Mouse (Mus musculus): ENCODE results near the gene Phkb. TPM values are rescaled to one million over a fixed set of nuclear protein-coding genes. Genes with fewer than 3 reads are reported as not detected.
A peak's percentile ranks its signal among the peaks of the same experiment; 100 is the strongest.

Gene Phkb
- total RNA-seq, 2 experiments from 2014 or later, result 33.4 to 38.0 TPM

DNA sequence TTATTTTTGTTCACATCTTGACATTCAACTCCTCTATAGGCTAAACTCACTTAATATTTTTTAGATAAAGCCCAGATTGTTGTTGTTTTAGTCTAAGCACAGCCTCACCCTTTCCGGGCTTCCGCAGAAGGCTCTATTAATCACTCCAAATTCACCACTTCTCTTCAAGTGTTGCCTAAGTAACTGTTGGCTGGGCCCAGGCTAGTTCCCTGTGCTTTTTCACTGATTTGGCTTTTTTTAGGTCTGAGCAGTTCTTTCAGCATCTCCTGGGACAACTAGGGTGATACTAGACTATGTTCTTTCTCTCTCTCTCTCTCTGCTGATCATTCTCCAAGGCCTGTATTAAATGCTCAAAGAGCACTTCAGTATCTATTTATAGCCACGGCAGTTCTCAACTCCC lies 85.3 kb downstream of the Phkb start:
- peak; percentile 11 to 31 for DNase-seq (ENCODE audit: low spot score in 2 of 2)
- intact Hi-C loops (cut with DNase I), result no loop called here

- DNase-seq (ENCODE audit: low spot score in 2 of 2), result no peak
- intact Hi-C loops (cut with DNase I), result no loop called here
Measured at GRCm38 (mm10) chr8:85936148-85936547, 95.4 kb downstream of the Phkb start.

DNA sequence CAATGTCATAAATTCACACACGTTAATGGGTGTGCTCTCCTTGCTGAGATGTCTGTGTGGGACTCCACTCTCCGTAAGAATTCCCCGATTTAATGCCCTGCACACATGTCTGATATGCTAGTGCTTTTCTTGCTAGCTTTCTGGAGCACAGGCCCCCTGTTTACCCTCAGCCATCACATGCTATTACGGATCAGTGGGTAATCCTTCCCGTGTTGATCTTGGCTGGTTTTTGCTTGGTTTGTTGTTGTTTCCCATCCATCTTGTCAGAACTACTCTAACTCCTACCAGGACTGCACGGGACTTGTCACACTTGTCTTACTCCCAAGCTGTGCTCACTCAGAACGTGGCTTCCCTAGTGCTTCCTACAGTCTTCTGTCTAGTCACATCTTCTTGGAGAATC lies 96.6 kb downstream of the Phkb start:
- intact Hi-C loops (cut with DNase I), result no loop called here
- no peak for DNase-seq (ENCODE audit: low spot score in 2 of 2)

DNA sequence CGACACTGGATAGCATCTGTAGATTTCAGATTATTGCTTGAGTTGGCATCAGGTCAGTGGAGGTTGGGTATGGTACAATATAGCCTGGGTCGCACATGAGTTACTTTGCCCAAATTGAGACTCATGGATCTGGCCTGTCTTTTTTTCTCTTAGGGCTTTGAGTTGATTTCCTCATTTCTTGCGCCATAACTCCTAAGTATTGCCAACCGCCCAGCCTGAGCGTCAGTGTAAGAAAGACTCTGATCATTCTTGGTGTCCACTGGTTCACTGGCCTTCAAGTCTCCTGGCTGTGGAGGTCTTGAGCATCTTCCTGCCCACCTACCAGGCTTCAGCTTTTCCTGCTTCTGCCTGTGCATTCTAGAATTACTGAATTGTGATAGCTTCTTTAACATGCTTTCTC lies 104.1 kb downstream of the Phkb start:
- no peak for DNase-seq (ENCODE audit: low spot score in 2 of 2)
- intact Hi-C loops (cut with DNase I), result no loop called here

GRCm38 (mm10) chr8:85958391-85958790 lies 117.6 kb downstream of the Phkb start:
- intact Hi-C loops (cut with DNase I), result no loop called here
- DNase-seq (ENCODE audit: low spot score in 2 of 2), result no peak

GRCm38 (mm10) chr8:85959880-85960279 lies 119.1 kb downstream of the Phkb start:
- no peak for DNase-seq (ENCODE audit: low spot score in 2 of 2)

GRCm38 (mm10) chr8:85977588-85978077 lies 136.9 kb downstream of the Phkb start:
- no peak for DNase-seq (ENCODE audit: low spot score in 2 of 2)
- intact Hi-C loops (cut with DNase I), result no loop called here

More at GRCm38 (mm10) chr8:85959880-85960279, 119.1 kb downstream of the Phkb start:
- intact Hi-C loops (cut with DNase I), result no loop called here

DNA sequence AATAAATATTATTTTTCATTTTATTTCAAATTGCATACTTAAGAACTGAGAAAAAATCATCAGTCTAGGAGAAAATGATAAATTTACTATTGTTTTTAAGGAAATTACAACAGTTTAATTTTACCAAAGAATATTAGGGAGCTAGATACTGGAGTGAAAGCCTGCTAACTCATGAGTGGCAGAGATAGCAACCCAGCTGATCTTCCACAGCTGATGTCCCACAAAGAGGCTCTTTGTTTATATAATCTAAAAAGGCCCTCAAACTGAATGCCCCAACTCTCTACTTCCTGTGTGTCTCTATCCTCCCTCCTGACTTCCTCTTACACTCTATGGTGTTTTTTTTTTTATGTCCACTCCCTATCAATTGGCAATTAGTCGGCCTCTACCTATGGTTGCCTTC lies 152.2 kb downstream of the Phkb start:
- no peak for DNase-seq (ENCODE audit: low spot score in 2 of 2)
- intact Hi-C loops (cut with DNase I), result no loop called here

- intact Hi-C loops (cut with DNase I), result no loop called here
- no peak for DNase-seq (ENCODE audit: low spot score in 2 of 2)
Measured at GRCm38 (mm10) chr8:85993661-85994060, 152.9 kb downstream of the Phkb start.

DNA sequence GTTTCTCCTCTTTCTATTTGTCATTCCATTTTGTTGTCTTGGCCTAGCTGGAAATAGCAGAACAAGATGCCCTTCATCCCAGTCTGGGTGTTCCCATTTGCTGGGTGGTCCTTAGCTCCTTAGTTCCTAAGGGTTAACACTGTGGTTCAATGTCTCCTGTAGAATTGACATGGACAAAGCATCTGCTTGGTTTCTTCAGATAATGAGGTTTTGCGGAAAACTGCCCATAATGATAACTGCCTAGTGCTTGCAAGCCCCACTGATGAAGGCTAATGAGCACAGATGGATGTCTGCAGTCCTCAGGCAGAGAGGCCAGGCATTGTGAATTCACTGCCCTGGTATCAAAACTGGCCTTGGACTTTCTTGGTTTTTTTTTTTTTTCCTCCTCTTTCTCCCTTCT lies 155.2 kb downstream of the Phkb start:
- intact Hi-C loops (cut with DNase I), result no loop called here
- DNase-seq (ENCODE audit: low spot score in 2 of 2), result no peak

- DNase-seq (ENCODE audit: low spot score in 2 of 2), result no peak
- intact Hi-C loops (cut with DNase I), result no loop called here
Measured at GRCm38 (mm10) chr8:86006485-86006884, 165.7 kb downstream of the Phkb start.

DNA sequence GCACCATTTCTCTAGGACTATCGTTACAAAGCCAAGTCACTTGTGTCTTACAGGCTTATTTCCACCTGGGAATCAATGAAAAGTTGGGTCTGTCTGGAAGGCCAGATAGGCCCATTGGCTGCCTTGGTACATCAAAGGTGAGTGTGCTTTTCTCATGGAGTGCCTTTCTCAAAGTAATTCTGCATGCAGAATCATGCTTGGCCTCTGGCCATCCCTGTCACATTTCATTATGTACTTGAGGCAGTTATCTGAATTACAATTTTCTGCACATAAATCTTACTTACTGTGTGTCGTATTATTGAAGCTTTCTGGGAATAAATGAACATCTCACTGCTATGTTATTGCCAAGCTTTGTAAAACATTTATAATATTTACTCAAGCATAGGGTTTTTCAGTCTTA lies 176.0 kb downstream of the Phkb start:
- DNase-seq (ENCODE audit: low spot score in 2 of 2), result no peak
- intact Hi-C loops (cut with DNase I), result no loop called here

- peak; percentile 41 to 89 for DNase-seq (ENCODE audit: low spot score in 2 of 2)
- intact Hi-C loops (cut with DNase I), result loop anchor here (5.0 kb wide), 1 partner anchor 164 kb away; no protein-coding TSS in a partner anchor
Measured at GRCm38 (mm10) chr8:86028646-86029312, 188.0 kb downstream of the Phkb start.

DNA sequence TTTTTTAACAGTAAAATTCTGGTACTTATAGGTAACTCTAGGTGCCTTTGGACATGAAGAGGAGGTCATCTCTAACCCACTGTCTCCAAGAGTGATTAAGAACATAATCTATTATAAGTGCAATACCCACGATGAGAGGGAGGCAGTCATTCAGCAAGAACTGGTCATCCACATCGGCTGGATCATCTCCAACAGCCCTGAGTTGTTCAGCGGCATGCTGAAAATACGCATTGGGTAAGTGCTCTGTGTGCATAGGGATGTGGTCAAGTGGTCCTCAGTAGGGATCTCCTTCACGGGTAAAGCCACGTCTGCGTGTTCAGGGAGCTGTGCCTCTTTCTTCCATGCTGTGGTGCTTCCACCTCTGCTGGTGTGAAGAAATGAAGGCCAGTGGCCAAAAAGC lies 188.7 kb downstream of the Phkb start:
- no peak for DNase-seq (ENCODE audit: low spot score in 2 of 2)
- intact Hi-C loops (cut with DNase I), result loop anchor here (5.0 kb wide), 1 partner anchor 163 kb away; no protein-coding TSS in a partner anchor

- no peak for DNase-seq (ENCODE audit: low spot score in 2 of 2)
- intact Hi-C loops (cut with DNase I), result no loop called here
Measured at GRCm38 (mm10) chr8:86034662-86035365, 194.1 kb downstream of the Phkb start.

DNA sequence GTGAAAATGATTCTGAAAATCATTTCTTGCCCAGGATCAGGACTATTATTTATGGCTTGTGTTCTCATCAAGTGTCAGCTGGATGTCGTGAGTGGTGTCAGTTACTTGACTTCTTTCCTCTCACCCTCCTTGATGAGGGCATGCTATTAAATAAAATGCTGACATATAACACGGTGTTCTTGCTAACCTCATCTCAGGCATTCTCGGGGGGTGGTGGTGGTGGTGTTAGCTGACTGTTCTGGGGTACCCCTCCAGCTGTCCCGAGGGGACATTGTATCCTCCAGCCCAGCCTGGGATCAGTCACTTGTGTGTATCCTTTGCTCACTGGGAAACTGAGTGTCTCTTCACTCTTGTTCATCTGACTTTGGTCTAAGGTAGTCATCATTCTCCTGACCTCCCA lies 194.6 kb downstream of the Phkb start:
- intact Hi-C loops (cut with DNase I), result no loop called here
- DNase-seq (ENCODE audit: low spot score in 2 of 2), result no peak

DNA sequence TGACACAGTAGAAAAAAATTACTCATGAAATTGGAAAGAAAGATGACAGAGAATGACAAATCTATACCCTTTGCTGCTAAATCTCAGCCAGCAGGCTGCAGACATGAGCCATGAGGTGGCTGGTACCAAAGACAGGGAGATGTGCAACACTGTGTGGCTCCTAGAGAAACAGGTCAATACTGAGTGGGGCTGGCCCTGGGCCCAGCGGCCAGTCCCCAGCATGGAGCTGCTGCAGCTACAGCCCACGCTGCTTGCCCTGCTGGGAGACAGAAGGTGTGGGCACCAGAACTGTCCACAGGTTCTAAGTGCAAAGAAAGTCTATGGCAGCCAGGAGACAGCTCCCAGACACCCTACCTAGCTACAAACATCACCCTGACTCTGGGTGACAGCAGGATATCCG lies 197.7 kb downstream of the Phkb start:
- intact Hi-C loops (cut with DNase I), result no loop called here
- no peak for DNase-seq (ENCODE audit: low spot score in 2 of 2)

DNA sequence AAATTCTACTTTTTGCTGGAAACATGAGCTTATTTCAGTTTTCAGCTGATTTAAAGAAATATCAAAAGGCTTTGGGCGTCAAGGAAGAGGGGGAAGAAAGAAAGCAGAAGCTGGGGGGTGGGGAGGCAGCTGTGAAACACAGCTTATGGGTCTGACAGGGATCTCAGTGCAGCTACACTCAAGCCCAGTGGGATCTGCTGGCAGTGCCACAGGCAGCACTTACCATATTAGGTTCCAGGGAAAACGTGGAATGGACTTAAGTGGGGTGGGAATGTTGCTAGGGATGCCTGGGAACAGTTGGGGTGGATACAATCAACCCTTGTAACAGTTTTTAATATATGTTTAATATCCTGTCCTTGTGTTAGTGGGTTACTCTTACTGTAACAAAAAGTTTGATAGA lies 201.3 kb downstream of the Phkb start:
- intact Hi-C loops (cut with DNase I), result loop anchor here (10.0 kb wide), 1 partner anchor 433 kb away; no protein-coding TSS in a partner anchor
- DNase-seq (ENCODE audit: low spot score in 2 of 2), result no peak

GRCm38 (mm10) chr8:86050882-86051281 lies 210.1 kb downstream of the Phkb start:
- intact Hi-C loops (cut with DNase I), result no loop called here
- DNase-seq (ENCODE audit: low spot score in 2 of 2), result no peak

GRCm38 (mm10) chr8:86052003-86052402 lies 211.2 kb downstream of the Phkb start:
- no peak for DNase-seq (ENCODE audit: low spot score in 2 of 2)
- intact Hi-C loops (cut with DNase I), result no loop called here

DNA sequence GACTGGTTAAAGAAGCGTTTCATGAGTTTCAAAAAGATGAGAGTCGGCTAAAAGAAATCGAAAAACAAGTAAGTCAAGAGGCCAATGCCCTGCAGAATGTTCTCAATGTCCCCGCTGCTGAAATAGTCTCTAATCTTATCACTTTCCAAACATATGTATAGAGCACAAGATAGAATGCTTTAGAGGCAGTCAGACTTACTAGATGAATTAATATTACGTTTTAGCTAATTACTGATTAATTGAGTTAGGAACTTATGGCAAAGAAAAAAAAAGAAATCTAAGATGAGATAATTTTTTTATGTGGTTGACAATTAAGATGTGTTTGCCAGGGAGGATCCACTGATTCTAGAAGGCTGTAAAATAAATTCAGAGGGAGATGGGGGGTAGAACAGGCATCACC lies 217.9 kb downstream of the Phkb start:
- DNase-seq (ENCODE audit: low spot score in 2 of 2), result no peak
- intact Hi-C loops (cut with DNase I), result no loop called here

Measured in left cerebral cortex, postnatal 25 days (tissue).